In the genomic region with DNA sequence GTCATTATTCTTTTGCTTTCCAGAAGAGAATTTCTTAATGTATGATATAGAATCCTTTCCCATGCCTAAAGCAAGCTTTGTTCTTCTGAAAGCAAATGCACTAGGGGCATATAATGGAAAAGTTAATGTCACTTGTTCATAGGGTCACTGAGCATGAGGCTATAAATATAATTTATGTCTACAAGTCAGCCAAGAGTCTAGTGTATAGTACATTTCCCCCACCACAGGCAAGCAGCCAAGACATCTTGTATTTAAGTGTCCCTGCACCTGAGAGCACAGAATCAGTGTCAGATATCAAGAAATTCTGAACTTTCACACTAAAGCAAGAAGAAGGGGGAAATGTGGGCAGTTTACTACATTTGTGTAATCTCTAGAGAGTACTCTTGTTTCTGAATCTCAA, we compare ENCODE assay signal across 14 mouse cellular contexts.
"Had no signal": no experiment of that assay in that cellular context is flagged by ENCODE, and none has a peak within 500 bp of the region (broad histone marks: within the 10 kb centered on the region; RNA-seq: fewer than 3 reads in every experiment).

No protein-coding gene starts in this region.

- H3K4me1 ChIP-seq: hindbrain, embryonic 13.5 days; limb, embryonic 12.5 days; liver, embryonic 15.5 days; midbrain, embryonic 10.5 days had no signal

- ATAC-seq: hindbrain, postnatal 0 days; lung, postnatal 0 days had no signal

- H3K9ac ChIP-seq: hindbrain, embryonic 13.5 days; limb, embryonic 12.5 days; liver, embryonic 15.5 days had no signal

- H3K4me3 ChIP-seq: hindbrain, embryonic 13.5 days; limb, embryonic 12.5 days; liver, embryonic 15.5 days; midbrain, embryonic 10.5 days had no signal

- H3K27me3 ChIP-seq: hindbrain, embryonic 13.5 days; limb, embryonic 12.5 days; liver, embryonic 15.5 days had no signal

- H3K9me3 ChIP-seq: hindbrain, embryonic 13.5 days; limb, embryonic 12.5 days; liver, embryonic 15.5 days; midbrain, embryonic 10.5 days had no signal

- H3K27ac ChIP-seq: hindbrain, embryonic 13.5 days; hindbrain, postnatal 0 days; limb, embryonic 12.5 days; liver, embryonic 15.5 days; midbrain, embryonic 10.5 days had no signal

- DNase-seq: kidney, adult 11 months; lung, adult 2 months; lung, postnatal 36 days; midbrain, embryonic 14.5 days; right cerebral cortex, adult 18-20 months; right cerebral cortex, postnatal 25 days; thymus, postnatal 36 days had no signal

- H3K4me2 ChIP-seq: hindbrain, embryonic 13.5 days; limb, embryonic 12.5 days; liver, embryonic 11.5 days; liver, embryonic 15.5 days had no signal

- H3K36me3 ChIP-seq: hindbrain, embryonic 13.5 days; limb, embryonic 12.5 days; liver, embryonic 15.5 days; midbrain, embryonic 10.5 days had no signal
